In the genomic region with DNA sequence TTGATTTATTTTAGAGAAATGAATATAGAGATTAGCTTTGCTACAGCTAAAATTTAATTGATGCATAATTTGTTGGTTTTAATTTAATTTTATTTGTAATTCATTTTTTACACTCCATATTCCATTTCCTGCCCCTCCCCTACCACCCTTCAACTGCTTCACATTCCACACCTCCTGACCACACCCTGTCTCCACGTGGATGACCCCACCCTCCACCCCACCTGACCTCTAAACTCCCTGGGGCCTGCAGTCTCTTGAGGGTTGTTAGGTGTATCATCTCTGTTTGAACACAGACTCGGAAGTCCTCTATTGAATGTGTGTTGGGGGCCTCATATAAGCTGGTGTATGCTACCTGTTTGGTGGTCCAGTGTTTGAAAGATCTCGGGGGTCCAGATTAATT, we compare ENCODE assay signal across 21 mouse cellular contexts. TPM values are rescaled to one million over a fixed set of nuclear protein-coding genes. Genes with fewer than 3 reads are reported as not detected.
DNase-seq lines count a peak whose midpoint lies in the region; TF ChIP-seq lines count a peak whose summit lies in the region.
"Had no signal": no experiment of that assay in that cellular context is flagged by ENCODE, and none has a peak within 500 bp of the region (broad histone marks: within the 10 kb centered on the region; RNA-seq: fewer than 3 reads in every experiment).

No protein-coding gene starts in this region.

- no peaks in the 10 kb centered on the region for H3K9me3 ChIP-seq in CH12.LX (replicated peaks; ENCODE audit: low read length)
- H3K9me3 ChIP-seq: embryonic facial prominence, embryonic 10.5 days; forebrain, embryonic 13.5 days; heart, embryonic 12.5 days; hindbrain, embryonic 12.5 days had no signal

- in situ Hi-C loops in CH12.LX (cut with MboI; ENCODE audit: low pct_ligation_motif_present, low pct_unique_long_range_greater_than_20kb, low sequenced_read_pairs) = no loop called here

- no peak for TF ChIP-seq EP300 in CH12.LX (IDR thresholded peaks at IDR 0.05; ENCODE audit: low read length)

- H3K36me3 ChIP-seq in CH12.LX (replicated peaks in 1 of 2; ENCODE audit: control insufficient read depth in 1 of 2, insufficient read depth in 1 of 2, low read length in 1 of 2) = peaks cover 37 to 77% of the 10 kb centered on the region in 2 experiments

- dilution Hi-C loops in CH12.LX (cut with MboI; ENCODE audit: extremely low pct_ligation_motif_present, extremely low pct_unique_long_range_greater_than_20kb, low sequenced_read_pairs) = no loop called here

- DNase-seq in CH12.LX (ENCODE audit: extremely low read depth) (peak; percentile 11), ES-CJ7 (ENCODE audit: low read depth, low spot score) (peak; percentile 80), ZHBTc4 (ENCODE audit: low read depth, low spot score) (peak; percentile 72)
- peak; percentile 7 for DNase-seq in large intestine, adult 2 months (ENCODE audit: low read depth, low spot score)
- no peak for DNase-seq in embryo, embryonic 10 days (ENCODE audit: low spot score)
- no peak for DNase-seq in ovary, postnatal 14 days (ENCODE audit: low spot score)
- DNase-seq: adrenal gland, postnatal 14 days; cerebellum, adult 11-12 months; cerebellum, adult 9-10 months; cerebellum, postnatal 25 days; forebrain, postnatal 0 days; gastrocnemius, postnatal 25 days; heart, postnatal 36 days had no signal

- no peak overlapping the region for H3K27ac ChIP-seq in CH12.LX (ENCODE audit: insufficient read depth, low read depth)
- H3K27ac ChIP-seq: embryonic facial prominence, embryonic 10.5 days; forebrain, embryonic 13.5 days; hindbrain, embryonic 12.5 days had no signal

- no peak overlapping the region for H3K4me3 ChIP-seq in CH12.LX (replicated peaks in 1 of 3; ENCODE audit: low read depth in 2 of 3, low read length in 2 of 3, poor library complexity in 1 of 3)
- H3K4me3 ChIP-seq: embryonic facial prominence, embryonic 10.5 days; forebrain, embryonic 13.5 days; heart, embryonic 12.5 days; hindbrain, embryonic 12.5 days had no signal

- no peak overlapping the region for H3K9ac ChIP-seq in CH12.LX (ENCODE audit: insufficient read depth, low read depth)
- H3K9ac ChIP-seq: forebrain, embryonic 13.5 days; forebrain, postnatal 0 days; heart, embryonic 12.5 days; hindbrain, embryonic 12.5 days had no signal

- TF ChIP-seq POLR2A in CH12.LX (IDR thresholded peaks at IDR 0.05; ENCODE audit: low read depth, low read length) = no peak

- H3K4me2 ChIP-seq in CH12.LX (ENCODE audit: insufficient read depth, low read depth, poor library complexity, severe bottlenecking) = no peak overlapping the region
- H3K4me2 ChIP-seq: forebrain, embryonic 13.5 days; heart, embryonic 12.5 days; hindbrain, embryonic 12.5 days had no signal

- H3K79me2 ChIP-seq in CH12.LX (replicated peaks; ENCODE audit: control insufficient read depth, extremely low read depth, insufficient read depth, poor library complexity, severe bottlenecking) = no peaks in the 10 kb centered on the region

- H3K4me1 ChIP-seq in CH12.LX (ENCODE audit: control insufficient read depth in 1 of 2, insufficient read depth in 2 of 2) = no peaks in the 10 kb centered on the region
- H3K4me1 ChIP-seq: embryonic facial prominence, embryonic 10.5 days; forebrain, embryonic 13.5 days; heart, embryonic 12.5 days; hindbrain, embryonic 12.5 days had no signal

- no peak for TF ChIP-seq RAD21 in CH12.LX (IDR thresholded peaks at IDR 0.05; ENCODE audit: low read depth, low read length)

- WGBS in large intestine, adult 2 months = 49% methylated on average over 3 of the region's 3 CpGs

- TF ChIP-seq CTCF in CH12.LX (conservative IDR thresholded peaks at IDR 0.05 in 1 of 2, IDR thresholded peaks at IDR 0.05 in 1 of 2; ENCODE audit: low read depth in 2 of 2, low read length in 2 of 2) = no peak

- no peaks in the 10 kb centered on the region for H3K27me3 ChIP-seq in CH12.LX (replicated peaks)
- H3K27me3 ChIP-seq: forebrain, embryonic 13.5 days; heart, embryonic 12.5 days; hindbrain, embryonic 12.5 days; Patski had no signal

TF ChIP-seq in CH12.LX, 34 proteins besides CTCF, POLR2A, EP300 and RAD21:
- TF ChIP-seq RCOR1 (conservative IDR thresholded peaks at IDR 0.05; ENCODE audit: low read depth, low read length) (no peak), MAFK (IDR thresholded peaks at IDR 0.05; ENCODE audit: insufficient replicate concordance, low read length) (no peak), ZKSCAN1 (IDR thresholded peaks at IDR 0.05; ENCODE audit: borderline replicate concordance, low read depth, low read length) (no peak), ZC3H11A (IDR thresholded peaks at IDR 0.05; ENCODE audit: low read depth, low read length) (no peak), TCF12 (IDR thresholded peaks at IDR 0.05; ENCODE audit: low read depth, low read length) (no peak), HCFC1 (IDR thresholded peaks at IDR 0.05; ENCODE audit: low read depth, low read length) (no peak), USF2 (conservative IDR thresholded peaks at IDR 0.05; ENCODE audit: low read depth, low read length) (no peak), SIN3A (IDR thresholded peaks at IDR 0.05; ENCODE audit: low read length) (no peak), USF1 (IDR thresholded peaks at IDR 0.05; ENCODE audit: low read depth, low read length) (no peak), CHD1 (IDR thresholded peaks at IDR 0.05; ENCODE audit: low read depth, low read length) (no peak), ZNF384 (IDR thresholded peaks at IDR 0.05; ENCODE audit: low read depth, low read length) (no peak), POLR2AphosphoS2 (IDR thresholded peaks at IDR 0.05; ENCODE audit: low read depth, low read length) (no peak), CHD2 (IDR thresholded peaks at IDR 0.05; ENCODE audit: low read length) (no peak), UBTF (IDR thresholded peaks at IDR 0.05; ENCODE audit: low read depth, low read length) (no peak), KAT2A (IDR thresholded peaks at IDR 0.05; ENCODE audit: insufficient replicate concordance, low read length) (no peak), ELF1 (IDR thresholded peaks at IDR 0.05; ENCODE audit: low read depth, low read length) (no peak), GABPA (IDR thresholded peaks at IDR 0.05; ENCODE audit: insufficient replicate concordance, low read depth, low read length) (no peak), SMC3 (IDR thresholded peaks at IDR 0.05; ENCODE audit: low read depth, low read length) (no peak), MYC (IDR thresholded peaks at IDR 0.05; ENCODE audit: low read depth, low read length) (no peak), MXI1 (IDR thresholded peaks at IDR 0.05; ENCODE audit: low read depth, low read length) (no peak)

RNA-seq across cellular contexts. Expression of a gene that starts 37.6 kb away (rescaled TPM):
- 35.4 and 42.7 TPM in 2 replicates for total RNA-seq in CH12.LX (2012; rRNA removed)
- 52.5 and 60.5 TPM in 2 replicates for total RNA-seq in CH12.LX (2014; rRNA removed)
- 47.2 and 50.4 TPM in 2 replicates for polyA plus RNA-seq in CH12.LX (2012; ENCODE audit: insufficient read length, low read depth)
- 4.7 and 7.5 TPM in 2 replicates for polyA plus RNA-seq in large intestine, adult 2 months (2012; rRNA removed)

RNA-seq across cellular contexts. Expression of a gene that starts 48.7 kb away (rescaled TPM):
- total RNA-seq in CH12.LX (2012; rRNA removed) (0.13 and 0.17 TPM in 2 replicates), CH12.LX (2014; rRNA removed) (0.31 and 0.47 TPM in 2 replicates)
- 0.16 and 0.37 TPM in 2 replicates for polyA plus RNA-seq in CH12.LX (2012; ENCODE audit: insufficient read length, low read depth)
- not detected in 2 replicates for polyA plus RNA-seq in large intestine, adult 2 months (2012; rRNA removed)
- total RNA-seq: adrenal gland, adult 18-20 months; adrenal gland, postnatal 14 days; granulocyte monocyte progenitor cell, adult 5-6 weeks; heart, adult 8-10 months; heart, postnatal 36 days had no signal

Comparison
In these comparisons a context has a peak if more than half of its experiments do, and no peak if none do; other contexts are left out.
1. DNase-seq: peak in CH12.LX (single experiment), ES-CJ7 (single experiment), ZHBTc4 (single experiment) and large intestine, adult 2 months (single experiment); none in embryo, embryonic 10 days (single experiment) and ovary, postnatal 14 days (single experiment).